Mouse (Mus musculus): ENCODE data around the gene Nt5dc2. TPM values are rescaled to one million over a fixed set of nuclear protein-coding genes. Genes with fewer than 3 reads are reported as not detected.

Nt5dc2 gene
- total and polyA plus RNA-seq, 3 experiments, result 3.3 to 52.5 (median 4.0) TPM

DNA sequence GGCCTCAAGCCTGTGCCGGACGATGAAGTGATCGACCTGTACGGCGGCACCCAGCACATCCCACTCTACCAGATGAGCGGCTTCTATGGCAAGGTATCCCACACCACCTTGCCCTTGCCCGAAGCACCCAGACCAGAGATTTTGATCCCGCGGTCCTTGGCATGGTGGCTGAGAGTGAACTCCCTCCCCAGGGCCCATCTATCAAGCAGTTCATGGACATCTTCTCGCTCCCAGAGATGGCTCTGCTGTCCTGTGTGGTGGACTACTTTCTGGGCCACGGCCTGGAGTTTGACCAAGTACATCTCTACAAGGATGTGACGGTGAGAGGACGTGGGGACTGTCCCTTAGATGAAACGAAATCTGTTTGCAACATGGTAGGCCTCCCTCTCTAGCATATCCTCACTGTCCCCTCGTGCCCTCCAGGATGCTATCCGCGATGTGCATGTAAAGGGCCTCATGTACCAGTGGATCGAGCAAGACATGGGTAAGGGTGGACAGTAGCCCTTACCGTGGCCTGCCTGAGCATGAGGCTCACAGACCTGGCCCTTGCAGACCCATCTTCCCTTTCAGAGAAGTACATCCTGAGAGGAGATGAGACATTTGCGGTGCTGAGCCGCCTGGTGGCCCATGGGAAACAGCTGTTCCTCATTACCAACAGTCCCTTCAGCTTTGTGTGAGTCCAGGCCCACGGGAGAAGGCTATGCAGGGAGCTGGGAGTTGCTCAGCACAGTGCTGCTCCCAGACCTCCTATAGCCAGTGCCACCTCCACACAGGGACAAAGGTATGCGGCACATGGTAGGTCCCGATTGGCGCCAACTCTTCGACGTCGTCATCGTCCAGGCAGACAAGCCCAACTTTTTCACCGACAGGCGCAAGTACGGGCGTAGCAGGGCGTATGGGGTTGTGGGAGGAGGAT is 4.9 kb downstream of the Nt5dc2 start:
- Histone ChIP-seq H3K9me3 (replicated peaks; ENCODE audit: low read length) (no peaks in the 10 kb centered on the region), H3K27ac (ENCODE audit: insufficient read depth, low read depth) (no peak overlapping the region), H3K36me3 (replicated peaks in 1 of 2; ENCODE audit: control insufficient read depth in 1 of 2, insufficient read depth in 1 of 2, low read length in 1 of 2) (peaks cover 20 to 48% of the 10 kb centered on the region in 2 experiments), H3K9ac (ENCODE audit: insufficient read depth, low read depth) (no peak overlapping the region), H3K4me3 (replicated peaks in 1 of 3; ENCODE audit: low read depth in 2 of 3, low read length in 2 of 3, poor library complexity in 1 of 3) (no peak overlapping the region), H3K27me3 (replicated peaks) (peaks cover 23% of the 10 kb centered on the region), H3K4me1 (ENCODE audit: control insufficient read depth in 1 of 2, insufficient read depth in 2 of 2) (peaks cover 2 to 3% of the 10 kb centered on the region in 2 experiments; a peak in 2 of 4 replicates), H3K79me2 (replicated peaks; ENCODE audit: control insufficient read depth, extremely low read depth, insufficient read depth, poor library complexity, severe bottlenecking) (no peaks in the 10 kb centered on the region), H3K4me2 (ENCODE audit: insufficient read depth, low read depth, poor library complexity, severe bottlenecking) (no peak overlapping the region)
- TF ChIP-seq HCFC1 (IDR thresholded peaks at IDR 0.05; ENCODE audit: low read depth, low read length), result no peak
- no peak for TF ChIP-seq JUN (IDR thresholded peaks at IDR 0.05; ENCODE audit: insufficient read depth, low read depth, low read length)
- no peak for TF ChIP-seq TCF12 (IDR thresholded peaks at IDR 0.05; ENCODE audit: low read depth, low read length)
- no peak for TF ChIP-seq JUND (conservative IDR thresholded peaks at IDR 0.05; ENCODE audit: low read depth, low read length)
- no peak for TF ChIP-seq USF1 (IDR thresholded peaks at IDR 0.05; ENCODE audit: low read depth, low read length)
- TF ChIP-seq TBP (conservative IDR thresholded peaks at IDR 0.05; ENCODE audit: low read depth, low read length), result no peak
- no peak for TF ChIP-seq ELF1 (IDR thresholded peaks at IDR 0.05; ENCODE audit: low read depth, low read length)
- TF ChIP-seq CTCF (conservative IDR thresholded peaks at IDR 0.05 in 1 of 2, IDR thresholded peaks at IDR 0.05 in 1 of 2; ENCODE audit: low read depth in 2 of 2, low read length in 2 of 2), result no peak
- TF ChIP-seq BHLHE40 (IDR thresholded peaks at IDR 0.05; ENCODE audit: low read depth, low read length), result no peak
- no peak for TF ChIP-seq RAD21 (IDR thresholded peaks at IDR 0.05; ENCODE audit: low read depth, low read length)
- no peak for TF ChIP-seq KAT2A (IDR thresholded peaks at IDR 0.05; ENCODE audit: insufficient replicate concordance, low read length)
- no peak for TF ChIP-seq MAFK (IDR thresholded peaks at IDR 0.05; ENCODE audit: insufficient replicate concordance, low read length)
- TF ChIP-seq MXI1 (IDR thresholded peaks at IDR 0.05; ENCODE audit: low read depth, low read length), result no peak
- TF ChIP-seq ETS1 (conservative IDR thresholded peaks at IDR 0.05; ENCODE audit: low read depth, low read length), result no peak
- no peak for TF ChIP-seq ZC3H11A (IDR thresholded peaks at IDR 0.05; ENCODE audit: low read depth, low read length)
- TF ChIP-seq CHD1 (IDR thresholded peaks at IDR 0.05; ENCODE audit: low read depth, low read length), result no peak
- no peak for TF ChIP-seq RCOR1 (conservative IDR thresholded peaks at IDR 0.05; ENCODE audit: low read depth, low read length)
- no peak for TF ChIP-seq NRF1 (IDR thresholded peaks at IDR 0.05; ENCODE audit: low read depth, low read length)
- in situ Hi-C loops (cut with MboI; ENCODE audit: low pct_ligation_motif_present, low pct_unique_long_range_greater_than_20kb, low sequenced_read_pairs), result no loop called here
- dilution Hi-C loops (cut with MboI; ENCODE audit: extremely low pct_ligation_motif_present, extremely low pct_unique_long_range_greater_than_20kb, low sequenced_read_pairs), result no loop called here
- DNase-seq (ENCODE audit: extremely low read depth), result no peak

Measured in CH12.LX (cell line).